In the genomic region with DNA sequence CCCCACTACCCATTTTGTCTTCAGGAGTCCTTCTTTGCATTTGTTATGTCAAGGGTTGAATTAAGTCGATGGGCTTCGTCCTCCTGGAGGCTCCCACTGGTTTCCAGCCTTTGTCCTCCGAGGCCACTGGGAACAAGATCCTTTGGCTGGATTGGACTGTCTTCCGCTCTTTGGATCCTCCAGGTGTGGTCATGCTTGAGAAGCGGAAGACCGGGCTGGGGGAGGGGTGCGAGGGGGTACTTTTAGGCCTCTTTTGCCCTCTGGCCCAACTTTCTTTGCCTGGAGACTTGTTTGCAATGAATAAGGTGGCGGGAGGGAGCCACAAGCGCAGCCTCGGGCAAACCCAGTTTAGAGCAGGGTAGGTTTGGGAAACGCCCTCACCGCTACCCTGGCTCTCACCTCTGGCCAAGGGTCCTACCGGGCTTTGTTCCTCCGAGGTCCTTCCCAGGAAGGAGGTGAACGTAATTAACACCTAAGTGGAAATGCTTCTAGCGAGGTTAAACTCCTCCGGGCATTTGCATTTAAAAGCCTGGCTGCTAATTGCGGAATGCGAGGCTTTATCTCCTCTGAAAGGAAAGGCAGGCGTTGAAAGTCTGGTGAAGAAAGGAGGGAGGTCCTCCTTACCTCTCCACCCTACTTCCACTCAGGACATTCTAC, we compare ENCODE assay signal across 10 mouse cellular contexts.
A peak's percentile ranks its signal among the peaks of the same experiment; 100 is the strongest.
DNase-seq lines count a peak whose midpoint lies in the region; ATAC-seq lines count a peak whose summit lies in the region.
"Had no signal": no experiment of that assay in that cellular context is flagged by ENCODE, and none has a peak within 500 bp of the region (broad histone marks: within the 10 kb centered on the region; RNA-seq: fewer than 3 reads in every experiment).

No protein-coding gene starts in this region.

- H3K4me3 ChIP-seq in heart, embryonic 11.5 days (ENCODE audit: low read depth, low read length): peak overlapping the region; percentile 6
- H3K4me3 ChIP-seq in forebrain, embryonic 12.5 days (replicated peaks): peak overlapping the region; percentile 13; the same call in 1 of the 2 replicates
- peak overlapping the region; percentile 14 for H3K4me3 ChIP-seq in midbrain, embryonic 15.5 days
- H3K4me3 ChIP-seq: megakaryocyte, embryonic 14.5 days had no signal

- 4% methylated on average over 20 of the region's 20 CpGs for WGBS in heart, embryonic 11.5 days (ENCODE audit: insufficient replicate concordance)
- WGBS in forebrain, embryonic 12.5 days: 1% methylated on average over 20 of the region's 20 CpGs
- WGBS in midbrain, embryonic 15.5 days: 4% methylated on average over 20 of the region's 20 CpGs

- DNase-seq in heart, adult 18-20 months: no peak
- DNase-seq in kidney, adult 8-10 months: peak; percentile 23 to 43
- DNase-seq in adrenal gland, adult (ENCODE audit: inconsistent age in 2 of 2, low spot score in 1 of 2): no peak
- DNase-seq in adrenal gland, postnatal 10 days: no peak
- DNase-seq in gastrocnemius, postnatal 25 days: no peak
- DNase-seq: adrenal gland, adult 2 months had no signal

- H3K4me1 ChIP-seq in heart, embryonic 11.5 days (ENCODE audit: control insufficient read depth, insufficient read depth, low read length): no peaks in the 10 kb centered on the region
- peaks cover 14% of the 10 kb centered on the region for H3K4me1 ChIP-seq in forebrain, embryonic 12.5 days
- peaks cover 7% of the 10 kb centered on the region for H3K4me1 ChIP-seq in midbrain, embryonic 15.5 days
- H3K4me1 ChIP-seq: megakaryocyte, embryonic 14.5 days had no signal

- no peaks in the 10 kb centered on the region for H3K36me3 ChIP-seq in heart, embryonic 11.5 days (ENCODE audit: control insufficient read depth, insufficient read depth, low read length)
- no peaks in the 10 kb centered on the region for H3K36me3 ChIP-seq in forebrain, embryonic 12.5 days (replicated peaks)
- no peaks in the 10 kb centered on the region for H3K36me3 ChIP-seq in midbrain, embryonic 15.5 days (replicated peaks)

- no peak overlapping the region for H3K27ac ChIP-seq in heart, embryonic 11.5 days (ENCODE audit: low read depth, low read length)
- no peak overlapping the region for H3K27ac ChIP-seq in forebrain, embryonic 12.5 days
- no peak overlapping the region for H3K27ac ChIP-seq in midbrain, embryonic 15.5 days

- no peak overlapping the region for H3K9ac ChIP-seq in heart, embryonic 11.5 days (ENCODE audit: low read depth, low read length)
- no peak overlapping the region for H3K9ac ChIP-seq in forebrain, embryonic 12.5 days
- no peak overlapping the region for H3K9ac ChIP-seq in midbrain, embryonic 15.5 days

- peak overlapping the region; percentile 53 for H3K4me2 ChIP-seq in heart, embryonic 11.5 days
- peak overlapping the region; percentile 42 for H3K4me2 ChIP-seq in forebrain, embryonic 12.5 days
- peak overlapping the region; percentile 32 for H3K4me2 ChIP-seq in midbrain, embryonic 15.5 days

- ATAC-seq in heart, embryonic 11.5 days (replicated peaks; ENCODE audit: insufficient number of reproducible peaks, low FRiP score, low TSS enrichment): no peak
- no peak for ATAC-seq in forebrain, embryonic 12.5 days (ENCODE audit: low FRiP score)
- no peak for ATAC-seq in midbrain, embryonic 15.5 days (replicated peaks)

- peaks cover 30% of the 10 kb centered on the region for H3K27me3 ChIP-seq in heart, embryonic 11.5 days (ENCODE audit: control insufficient read depth, insufficient read depth, low read length)
- H3K27me3 ChIP-seq in forebrain, embryonic 12.5 days: peaks cover 88% of the 10 kb centered on the region
- H3K27me3 ChIP-seq in midbrain, embryonic 15.5 days (replicated peaks): peaks cover 46% of the 10 kb centered on the region

- no peaks in the 10 kb centered on the region for H3K9me3 ChIP-seq in heart, embryonic 11.5 days (replicated peaks; ENCODE audit: control insufficient read depth, low read length)
- H3K9me3 ChIP-seq in forebrain, embryonic 12.5 days: no peaks in the 10 kb centered on the region
- no peaks in the 10 kb centered on the region for H3K9me3 ChIP-seq in midbrain, embryonic 15.5 days
- H3K9me3 ChIP-seq: megakaryocyte, embryonic 14.5 days had no signal

Comparison
In these comparisons a context has a peak if more than half of its experiments do, and no peak if none do; other contexts are left out.
1. DNase-seq: peak in kidney, adult 8-10 months (2 of 2); none in heart, adult 18-20 months (0 of 2), adrenal gland, adult (0 of 2), adrenal gland, postnatal 10 days (single experiment) and gastrocnemius, postnatal 25 days (single experiment).
2. Peak in every context shown above with its lines, with median percentiles within 50 percentile points of each other: H3K4me2 ChIP-seq and H3K4me3 ChIP-seq.